Mouse (Mus musculus): Measurements from ENCODE around the gene Lrmda.

The Lrmda gene

DNA sequence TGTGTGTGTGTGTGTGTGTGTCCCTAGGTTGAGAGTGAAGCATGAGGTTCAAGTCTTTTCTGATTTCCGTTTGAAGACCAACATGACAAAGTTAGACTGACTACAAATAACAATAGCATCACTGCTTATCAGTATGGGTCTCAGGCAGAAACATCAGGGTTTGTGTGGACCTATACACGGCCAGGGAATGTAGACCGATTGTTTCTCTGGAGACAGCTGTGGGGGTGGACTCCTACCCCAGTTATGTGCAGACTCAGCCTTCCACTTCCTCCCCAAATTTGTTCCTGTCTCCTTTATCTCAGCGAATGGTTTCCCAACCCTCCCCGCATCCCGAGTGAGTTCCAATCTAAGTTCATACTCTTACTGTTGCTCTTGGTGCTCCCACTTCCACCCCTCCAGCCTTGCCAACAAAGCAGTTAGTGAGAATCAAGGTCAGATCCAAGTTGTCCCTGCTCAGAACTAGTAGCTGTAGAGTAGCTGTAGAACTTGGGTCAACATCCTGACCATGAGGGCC, 39.9 kb downstream of the Lrmda start:
- CTCF ChIA-PET: no interaction called here
- POLR2A ChIA-PET: no interaction called here

- POLR2A ChIA-PET: no interaction called here
- CTCF ChIA-PET: no interaction called here
Observed at GRCm38 (mm10) chr14:22060787-22061186, 41.3 kb downstream of the Lrmda start.

DNA sequence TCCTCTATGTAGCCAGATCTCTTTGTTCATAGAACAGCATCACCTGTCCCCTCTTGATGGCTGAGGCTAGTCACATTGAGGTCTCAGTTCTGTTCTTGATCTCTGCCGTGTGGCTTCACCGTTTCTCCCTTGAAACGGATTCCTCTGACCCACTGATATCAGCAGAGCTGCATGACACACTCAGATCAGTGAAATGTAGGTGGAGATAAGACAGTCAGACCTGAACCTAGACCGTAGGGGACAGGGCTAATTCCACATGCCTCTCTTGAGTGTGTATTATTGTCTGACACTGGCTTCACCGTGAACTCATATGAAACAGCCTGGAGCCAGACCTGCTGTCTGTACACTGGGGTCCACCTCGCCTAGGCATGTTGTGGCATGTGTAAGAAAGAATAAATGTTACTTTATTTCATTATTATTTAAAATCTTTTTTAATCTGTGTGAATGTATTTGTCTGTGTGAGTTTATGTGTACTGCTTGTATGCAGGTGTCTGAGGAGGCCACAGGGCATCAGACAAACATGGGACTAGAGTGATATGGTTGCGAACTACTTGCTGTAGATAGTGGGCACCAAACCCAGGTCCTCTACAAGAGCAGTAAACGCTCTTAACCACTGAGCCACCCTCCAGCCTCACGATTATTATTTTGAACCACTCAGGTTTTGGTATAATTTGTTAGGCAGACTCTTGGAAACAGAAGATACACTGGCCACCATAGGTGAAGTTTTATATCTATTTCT, 42.8 kb downstream of the Lrmda start:
- CTCF ChIA-PET: no interaction called here
- POLR2A ChIA-PET: no interaction called here

GRCm38 (mm10) chr14:22069169-22069568, 49.7 kb downstream of the Lrmda start:
- CTCF ChIA-PET: interaction anchor here in 1 of 4 experiments (0.6 kb wide), 1 partner anchor 46 kb away, joined by 5 read pairs; no protein-coding TSS in a partner anchor
- POLR2A ChIA-PET: interaction anchor here in 1 of 4 experiments (0.5 kb wide), 1 partner anchor 1354 kb away, joined by 3 read pairs; no protein-coding TSS in a partner anchor

GRCm38 (mm10) chr14:22073385-22073784, 53.9 kb downstream of the Lrmda start:
- ChIA-PET POLR2A (interaction anchor here in 1 of 4 experiments (0.5 kb wide), 1 partner anchor 259 kb away, joined by 7 read pairs; no protein-coding TSS in a partner anchor), CTCF (no interaction called here)

GRCm38 (mm10) chr14:22074229-22074628, 54.7 kb downstream of the Lrmda start:
- POLR2A ChIA-PET: no interaction called here
- CTCF ChIA-PET: no interaction called here

- CTCF ChIA-PET: interaction anchor here in 2 of 4 experiments (0.6 kb wide), 2 partner anchors 12 to 62 kb away, joined by 3 to 4 read pairs; no protein-coding TSS in a partner anchor
- POLR2A ChIA-PET: no interaction called here
Observed at GRCm38 (mm10) chr14:22083931-22084330, 64.4 kb downstream of the Lrmda start.

DNA sequence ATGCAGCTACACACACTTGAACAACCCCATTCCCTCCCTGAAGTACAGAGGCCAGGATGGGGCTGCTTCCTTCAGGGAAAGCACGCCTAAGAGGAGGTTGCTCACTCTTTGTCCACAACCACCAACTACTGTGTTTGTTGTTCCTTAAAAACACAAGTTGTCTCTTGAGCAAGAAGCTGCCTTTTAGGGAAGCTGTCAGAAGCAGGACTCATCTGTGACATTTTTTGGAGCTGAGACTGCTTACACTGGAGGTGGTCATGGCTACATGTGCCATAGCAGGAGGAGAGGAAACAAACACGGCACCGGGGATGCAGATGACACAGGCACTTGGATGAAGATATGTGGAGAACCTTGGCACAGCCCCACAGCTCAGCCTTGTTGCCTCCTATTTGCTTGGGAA, 65.9 kb downstream of the Lrmda start:
- CTCF ChIA-PET: no interaction called here
- POLR2A ChIA-PET: interaction anchor here in 1 of 4 experiments (0.7 kb wide), 1 partner anchor 27 kb away, joined by 3 read pairs; no protein-coding TSS in a partner anchor

DNA sequence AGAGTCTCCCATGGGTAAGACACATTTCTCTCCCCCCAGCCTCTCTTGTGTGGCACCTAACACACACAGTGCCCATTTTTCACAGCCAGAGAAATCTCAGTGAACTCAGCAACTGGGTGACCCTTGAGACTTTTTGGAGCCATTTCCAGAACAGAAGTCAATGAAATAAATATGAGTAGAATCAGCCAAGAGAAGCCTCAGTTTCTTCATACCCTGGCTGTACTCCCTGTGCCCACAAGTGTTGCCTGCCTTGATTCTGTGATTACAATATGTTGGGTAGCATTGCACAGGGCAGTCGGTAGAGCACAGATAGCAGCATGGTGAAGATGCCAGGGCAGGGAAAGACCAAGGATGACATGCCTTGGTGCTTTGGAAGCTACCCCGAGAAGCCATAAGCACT, 69.1 kb downstream of the Lrmda start:
- ChIA-PET POLR2A (interaction anchor here in 1 of 4 experiments (1.0 kb wide), 1 partner anchor 13 kb away, joined by 3 read pairs; no protein-coding TSS in a partner anchor), CTCF (no interaction called here)

DNA sequence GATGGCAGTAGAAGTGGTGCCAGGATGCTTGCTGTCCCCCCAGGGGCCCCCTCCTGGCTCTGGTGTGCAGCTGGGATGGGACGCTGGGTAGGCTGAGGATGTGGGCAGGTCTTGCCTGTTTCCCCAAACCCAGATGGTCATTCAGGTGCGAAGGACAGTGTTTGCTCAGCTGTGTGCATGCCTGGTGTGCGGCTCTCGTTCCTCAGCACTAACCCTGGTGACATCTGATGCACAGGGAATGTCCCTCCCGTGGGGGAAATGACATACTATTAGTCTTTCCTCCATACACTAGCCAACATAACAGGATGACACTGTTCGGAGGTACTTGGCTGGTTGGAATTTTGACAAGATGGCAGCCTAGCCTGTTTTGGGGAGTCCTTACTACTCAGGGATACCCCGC, 69.8 kb downstream of the Lrmda start:
- POLR2A ChIA-PET: no interaction called here
- CTCF ChIA-PET: no interaction called here

- ChIA-PET POLR2A (no interaction called here), CTCF (interaction anchor here in 1 of 4 experiments (0.7 kb wide), 1 partner anchor 532 kb away, joined by 4 read pairs; no protein-coding TSS in a partner anchor)
Observed at GRCm38 (mm10) chr14:22089866-22090470, 70.5 kb downstream of the Lrmda start.

- ChIA-PET POLR2A (no interaction called here), CTCF (no interaction called here)
Observed at GRCm38 (mm10) chr14:22090778-22091211, 71.3 kb downstream of the Lrmda start.

DNA sequence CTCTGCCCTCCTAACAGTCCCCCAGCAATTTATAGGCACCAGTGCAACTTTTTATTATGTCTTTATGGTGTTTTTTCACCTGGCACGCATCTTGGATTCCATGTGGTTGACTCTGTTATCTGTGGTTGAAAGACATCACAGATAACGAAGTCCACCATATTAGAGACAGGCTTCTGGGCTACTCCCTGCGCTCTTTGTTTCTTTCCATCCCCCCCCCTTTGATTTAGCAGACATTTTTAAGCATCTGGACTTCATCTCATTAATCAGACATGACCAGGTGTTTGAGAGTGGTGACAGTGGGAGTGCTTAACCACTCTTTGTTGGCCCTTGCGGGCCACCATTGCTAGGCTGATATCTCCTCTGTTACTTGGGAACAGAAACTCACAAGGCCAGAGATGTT, 71.8 kb downstream of the Lrmda start:
- ChIA-PET POLR2A (interaction anchor here in 1 of 4 experiments (0.6 kb wide), 1 partner anchor 72 kb away, joined by 4 read pairs; no protein-coding TSS in a partner anchor), CTCF (no interaction called here)

GRCm38 (mm10) chr14:22093124-22093523, 73.6 kb downstream of the Lrmda start:
- ChIA-PET CTCF (no interaction called here), POLR2A (interaction anchor here in 1 of 4 experiments (0.6 kb wide), 1 partner anchor 495 kb away, joined by 5 read pairs; no protein-coding TSS in a partner anchor)

DNA sequence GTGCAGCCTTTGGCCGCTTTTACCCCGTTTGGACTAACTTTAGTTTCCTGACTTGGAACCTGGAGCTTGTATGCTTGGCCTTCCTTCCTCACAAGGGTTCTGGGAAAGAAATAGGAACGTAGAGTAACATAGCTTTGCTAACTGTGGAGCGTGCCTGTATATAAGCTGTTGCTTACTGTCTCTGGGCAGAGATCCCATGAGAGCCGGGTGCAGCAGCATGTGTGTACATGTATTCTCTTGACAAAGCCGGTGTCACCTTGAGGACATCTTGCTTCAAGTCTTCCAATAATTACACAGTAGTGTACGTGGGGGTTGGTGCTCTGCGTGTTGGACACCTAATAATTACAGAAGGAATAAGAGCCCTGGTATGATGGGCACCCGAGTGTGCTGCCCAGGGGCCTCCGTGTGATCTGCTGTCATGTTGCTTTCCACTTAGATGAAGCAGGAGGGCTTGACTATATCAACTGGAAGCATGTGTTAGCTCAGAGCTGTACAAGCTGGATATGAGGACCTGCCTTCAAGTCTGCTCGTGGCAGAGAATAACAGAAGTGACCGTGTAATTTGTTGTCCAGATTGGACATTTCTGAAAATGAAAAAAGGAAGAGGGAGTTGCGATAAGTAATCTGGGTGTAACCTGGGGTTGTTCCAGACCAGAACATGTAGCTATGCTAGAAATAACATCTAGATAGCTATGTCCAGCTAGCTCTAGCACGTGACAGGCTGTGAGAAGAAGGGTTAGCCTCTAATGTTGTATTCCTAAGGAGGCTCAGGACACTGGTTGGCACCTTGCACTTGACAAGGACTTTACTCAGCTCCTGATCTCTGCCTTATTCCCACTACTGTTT, 82.7 kb downstream of the Lrmda start:
- POLR2A ChIA-PET: interaction anchor here in 2 of 4 experiments (0.5 to 1.5 kb wide), 3 partner anchors 12 to 706 kb away, joined by 3 to 12 read pairs (median 3); no protein-coding TSS in a partner anchor
- CTCF ChIA-PET: no interaction called here

- ChIA-PET CTCF (no interaction called here), POLR2A (no interaction called here)
Observed at GRCm38 (mm10) chr14:22105855-22106254, 86.3 kb downstream of the Lrmda start.

DNA sequence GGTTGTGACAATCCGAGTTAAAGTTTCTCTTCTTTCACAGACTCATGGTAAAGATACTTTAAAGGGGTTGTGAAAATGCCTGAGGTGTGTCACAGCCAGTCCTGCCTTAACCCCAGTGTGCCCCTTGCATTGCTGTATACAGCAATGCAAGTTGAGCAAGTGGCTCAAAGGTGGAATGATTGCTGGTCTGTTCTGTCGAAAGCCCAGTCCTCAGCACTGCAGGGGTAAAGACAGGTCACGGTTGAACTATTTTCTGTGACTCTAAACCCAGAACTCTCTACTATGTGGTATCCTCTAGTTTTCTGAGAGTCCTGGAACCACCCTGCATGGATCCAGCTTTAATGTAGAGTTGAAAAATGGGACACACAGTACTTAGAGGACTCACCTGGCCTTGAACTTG, 87.3 kb downstream of the Lrmda start:
- POLR2A ChIA-PET: no interaction called here
- CTCF ChIA-PET: no interaction called here

DNA sequence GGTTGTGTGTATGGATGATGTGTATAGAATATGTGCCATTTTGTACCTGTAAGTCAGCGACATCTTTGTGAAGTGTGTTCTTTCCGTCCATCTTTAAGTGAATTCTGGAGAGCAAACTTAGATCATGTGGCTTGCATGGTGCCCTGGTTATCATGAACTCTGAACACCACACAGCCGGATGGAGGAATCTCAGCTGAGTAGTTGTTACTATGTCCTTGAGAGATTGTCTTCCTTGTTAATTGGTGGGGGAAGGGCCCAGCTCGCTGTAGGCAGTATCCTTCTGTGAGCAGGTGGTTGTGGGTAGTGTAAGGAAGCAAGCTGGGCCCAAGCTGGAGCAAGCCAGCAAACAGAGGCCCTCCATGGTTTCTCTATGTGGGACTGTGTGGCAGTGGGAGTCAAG, 89.9 kb downstream of the Lrmda start:
- ChIA-PET POLR2A (no interaction called here), CTCF (no interaction called here)
